Mouse (Mus musculus): ENCODE results near the gene Gfod1.

DNA sequence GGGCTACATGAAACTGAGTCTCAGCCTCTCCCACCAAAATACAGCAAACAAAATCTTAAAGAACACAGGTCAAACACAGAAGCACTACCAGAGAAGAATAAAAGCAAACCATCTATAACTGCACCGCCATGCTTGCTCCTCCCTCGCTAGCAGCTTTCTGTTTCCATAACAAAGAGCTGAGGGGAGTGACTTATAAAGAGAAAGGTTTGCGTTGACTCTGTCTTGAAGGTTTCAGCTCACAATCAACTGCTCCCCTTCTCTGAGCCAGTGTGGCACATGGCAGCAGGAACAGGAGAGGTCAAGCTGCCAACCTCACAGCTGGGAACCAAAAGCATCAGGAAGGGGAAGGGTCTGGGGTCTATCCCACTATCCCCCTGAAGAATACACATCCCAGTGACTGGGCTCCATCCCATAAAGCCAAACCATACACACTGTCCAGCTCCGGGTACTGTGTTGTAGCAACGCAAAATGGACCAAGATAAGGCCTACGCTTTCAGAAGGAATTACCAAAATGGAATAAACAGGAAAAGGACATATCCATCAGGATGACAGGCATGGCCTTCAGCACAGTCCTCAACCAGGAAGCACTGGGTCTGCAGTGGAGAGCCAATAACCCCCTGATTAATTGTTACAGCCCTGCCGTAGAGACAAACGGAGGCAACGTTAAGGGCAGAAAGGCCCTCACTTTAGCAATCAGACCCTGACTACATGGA is 87.8 kb downstream of the Gfod1 start:
- TF ChIP-seq E2F4 (IDR thresholded peaks at IDR 0.05; ENCODE audit: insufficient read depth) (no peak), CEBPB (IDR thresholded peaks at IDR 0.05; ENCODE audit: insufficient read depth, poor library complexity, severe bottlenecking) (no peak), POLR2A (IDR thresholded peaks at IDR 0.05; ENCODE audit: insufficient read length, low read depth) (no peak), MAX (IDR thresholded peaks at IDR 0.05; ENCODE audit: low read depth) (no peak), TCF12 (IDR thresholded peaks at IDR 0.05; ENCODE audit: insufficient read depth, poor library complexity, severe bottlenecking) (no peak)

Measured in myocyte (in vitro differentiated cells).